Mouse (Mus musculus) intestine, embryonic 14.5 days (tissue): ENCODE data around the gene Klhdc7a. TPM values are rescaled to one million over a fixed set of nuclear protein-coding genes. Genes with fewer than 3 reads are reported as not detected.

Experiments used
- ATAC-seq: fragments of 200-750 bp; cut with Nextera tagmentation; replicated peaks from 2 replicates; pipeline ENCODE4 v1.8.0; 2017; ENCODE audit warnings: low read depth, moderate number of reproducible peaks, moderate TSS enrichment, moderate library complexity; ENCODE audit not compliant: low FRiP score, low TSS enrichment
- DNase-seq: peaks from one replicate; pipeline ENCODE4 v3.0.0-alpha.2; 2018; ENCODE audit warnings: low spot score
- H3K27ac ChIP-seq: fragments of 300-500 bp; sonication (generic); 2 replicates; pipeline ENCODE4 v1.5.1; 2014; ENCODE audit warnings: low read depth, mild to moderate bottlenecking, control low read depth
- H3K27me3 ChIP-seq: fragments of 300-500 bp; sonication (generic); replicated peaks from 2 replicates; pipeline ENCODE4 v1.6.1; 2014; ENCODE audit warnings: low read length, control low read depth; ENCODE audit not compliant: control insufficient read depth, insufficient read depth
- H3K36me3 ChIP-seq: fragments of 300-500 bp; sonication (generic); 2 replicates; pipeline ENCODE4 v1.6.1; 2014; ENCODE audit warnings: low read length, control low read depth; ENCODE audit not compliant: control insufficient read depth, insufficient read depth
- H3K4me1 ChIP-seq: fragments of 300-500 bp; sonication (generic); replicated peaks from 2 replicates; pipeline ENCODE4 v1.6.1; 2014; ENCODE audit warnings: low read length, control low read depth, mixed read lengths; ENCODE audit not compliant: control insufficient read depth, insufficient read depth
- H3K4me2 ChIP-seq: fragments of 300-500 bp; sonication (generic); 2 replicates; pipeline ENCODE4 v1.6.1; 2014; ENCODE audit warnings: low read length
- H3K4me3 ChIP-seq: fragments of 300-500 bp; sonication (generic); 2 replicates; pipeline ENCODE4 v1.5.1; 2014; ENCODE audit warnings: low read depth, low read length, control low read depth, mixed read lengths
- H3K9ac ChIP-seq: fragments of 300-500 bp; sonication (generic); 2 replicates; pipeline ENCODE4 v1.6.1; 2014; ENCODE audit warnings: mild to moderate bottlenecking, low read length
- H3K9me3 ChIP-seq: fragments of 300-500 bp; sonication (generic); 2 replicates; pipeline ENCODE4 v1.6.1; 2016; ENCODE audit warnings: low read length, control low read depth; ENCODE audit not compliant: control insufficient read depth
- WGBS: fragments of 180-500 bp; shearing (Covaris S2); extraction: QIAGEN DNeasy Blood & Tissue Kit; methylation state at CpG from one replicate; pipeline ENCODE4 v1.1.7; 2014; 5-methylcytosine and 5-hydroxymethylcytosine counted together
- polyA plus RNA-seq: library from polyadenylated mRNA; unstranded; fragments of >200 nt; fragmentation: Nextera tagmentation; extraction: Ambion mirVana; gene quantifications from 2 replicates; pipeline ENCODE4 v1.2.1, GENCODE M21; 2014

Gene Klhdc7a
- polyA plus RNA-seq, 1 experiment from 2014 or later, result 0.15 TPM

- H3K9me3 ChIP-seq, result no peaks in the 10 kb centered on the region
- peak overlapping the region; percentile 56 for H3K4me2 ChIP-seq
- DNase-seq (peak; percentile 69), ATAC-seq (peak; percentile 68; the same call in 1 of the 2 replicates)
- H3K9ac ChIP-seq, result no peak overlapping the region
- H3K4me3 ChIP-seq, result peak overlapping the region; percentile 26; the same call in 1 of the 2 replicates
- no peaks in the 10 kb centered on the region for H3K36me3 ChIP-seq
- no peak overlapping the region for H3K27ac ChIP-seq
- WGBS, result under 1% methylated on average over 20 of the region's 20 CpGs
- H3K4me1 ChIP-seq, result no peaks in the 10 kb centered on the region; the same call in 1 of the 2 replicates
- H3K27me3 ChIP-seq, result no peaks in the 10 kb centered on the region
Observed at GRCm38 (mm10) chr4:139950431-139950848, 17.4 kb downstream of the Klhdc7a start.

GRCm38 (mm10) chr4:139948591-139948990 is 19.2 kb downstream of the Klhdc7a start:
- no peak overlapping the region for H3K27ac ChIP-seq
- H3K4me3 ChIP-seq, result no peak overlapping the region
- H3K9me3 ChIP-seq, result no peaks in the 10 kb centered on the region
- 23% methylated on average over 7 of the region's 7 CpGs for WGBS
- H3K4me2 ChIP-seq, result no peak overlapping the region
- ATAC-seq (no peak), DNase-seq (no peak)
- no peaks in the 10 kb centered on the region for H3K36me3 ChIP-seq
- H3K27me3 ChIP-seq, result no peaks in the 10 kb centered on the region
- H3K4me1 ChIP-seq, result no peaks in the 10 kb centered on the region; the same call in 1 of the 2 replicates
- H3K9ac ChIP-seq, result no peak overlapping the region

- no peak for ATAC-seq
- Histone ChIP-seq H3K9me3 (no peaks in the 10 kb centered on the region), H3K36me3 (no peaks in the 10 kb centered on the region), H3K4me3 (no peak overlapping the region), H3K4me2 (no peak overlapping the region), H3K4me1 (no peaks in the 10 kb centered on the region; the same call in 1 of the 2 replicates), H3K9ac (no peak overlapping the region), H3K27me3 (no peaks in the 10 kb centered on the region), H3K27ac (no peak overlapping the region)
- no peak for DNase-seq
- WGBS, result 90% methylated on average over 2 of the region's 2 CpGs
Observed at GRCm38 (mm10) chr4:139947341-139947740, 20.5 kb downstream of the Klhdc7a start.

GRCm38 (mm10) chr4:139941831-139942230 is 26.0 kb downstream of the Klhdc7a start:
- Histone ChIP-seq H3K9ac (no peak overlapping the region), H3K9me3 (no peaks in the 10 kb centered on the region), H3K4me2 (no peak overlapping the region), H3K4me3 (no peak overlapping the region), H3K27me3 (no peaks in the 10 kb centered on the region), H3K36me3 (no peaks in the 10 kb centered on the region), H3K4me1 (no peaks in the 10 kb centered on the region), H3K27ac (no peak overlapping the region)
- 77% methylated on average over 2 of the region's 2 CpGs for WGBS
- DNase-seq (no peak), ATAC-seq (no peak)

GRCm38 (mm10) chr4:139935557-139935956 is 32.3 kb downstream of the Klhdc7a start:
- no peaks in the 10 kb centered on the region for H3K36me3 ChIP-seq
- 0 out of 2 replicates have a peak, but pooled peaks cover 5% of the 10 kb centered on the region for H3K27me3 ChIP-seq
- no peak overlapping the region for H3K4me2 ChIP-seq
- H3K9me3 ChIP-seq, result no peaks in the 10 kb centered on the region
- no peak overlapping the region for H3K4me3 ChIP-seq
- WGBS, result 64% methylated on average over 3 of the region's 3 CpGs
- no peak overlapping the region for H3K27ac ChIP-seq
- H3K9ac ChIP-seq, result no peak overlapping the region
- ATAC-seq (no peak), DNase-seq (no peak)
- H3K4me1 ChIP-seq, result no peaks in the 10 kb centered on the region

GRCm38 (mm10) chr4:139932970-139933801 is 34.6 kb downstream of the Klhdc7a start:
- Histone ChIP-seq H3K4me1 (no peaks in the 10 kb centered on the region), H3K27ac (no peak overlapping the region), H3K36me3 (no peaks in the 10 kb centered on the region), H3K9ac (no peak overlapping the region), H3K27me3 (0 out of 2 replicates have a peak, but pooled peaks cover 5% of the 10 kb centered on the region), H3K4me3 (no peak overlapping the region), H3K9me3 (no peaks in the 10 kb centered on the region), H3K4me2 (no peak overlapping the region)
- 73% methylated on average over 18 of the region's 18 CpGs for WGBS
- no peak for ATAC-seq
- DNase-seq, result no peak

- no peak overlapping the region for H3K27ac ChIP-seq
- H3K4me2 ChIP-seq, result no peak overlapping the region
- H3K4me3 ChIP-seq, result no peak overlapping the region
- H3K4me1 ChIP-seq, result no peaks in the 10 kb centered on the region
- DNase-seq (no peak), ATAC-seq (no peak)
- H3K36me3 ChIP-seq, result no peaks in the 10 kb centered on the region
- no peak overlapping the region for H3K9ac ChIP-seq
- peaks cover 7% of the 10 kb centered on the region for H3K27me3 ChIP-seq
- H3K9me3 ChIP-seq, result no peaks in the 10 kb centered on the region
- 25% methylated on average over 12 of the region's 12 CpGs for WGBS
Observed at GRCm38 (mm10) chr4:139931790-139932510, 35.9 kb downstream of the Klhdc7a start.

GRCm38 (mm10) chr4:139930885-139931284 is 36.9 kb downstream of the Klhdc7a start:
- H3K9ac ChIP-seq, result no peak overlapping the region
- peaks cover 18% of the 10 kb centered on the region for H3K27me3 ChIP-seq
- no peak overlapping the region for H3K27ac ChIP-seq
- H3K36me3 ChIP-seq, result no peaks in the 10 kb centered on the region
- no peaks in the 10 kb centered on the region for H3K9me3 ChIP-seq
- ATAC-seq, result no peak
- 30% methylated on average over 7 of the region's 7 CpGs for WGBS
- H3K4me2 ChIP-seq, result no peak overlapping the region
- no peak for DNase-seq
- no peaks in the 10 kb centered on the region for H3K4me1 ChIP-seq
- H3K4me3 ChIP-seq, result no peak overlapping the region
